Mouse (Mus musculus) testis, adult 2 months (tissue): ENCODE measurements around the gene Gm20683.

Experiments used
- CTCF ChIP-seq: fragments of 200-500 bp; IDR thresholded peaks from 2 replicates; pipeline ENCODE4 v1.5.1; 2012; ENCODE audit warnings: low read depth, mild to moderate bottlenecking, inconsistent platforms, low read length, moderate library complexity; ENCODE audit not compliant: control insufficient read depth, insufficient read depth, insufficient replicate concordance
- POLR2A ChIP-seq: fragments of 200-500 bp; IDR thresholded peaks from 2 replicates; pipeline ENCODE4 v1.6.1; 2012; ENCODE audit warnings: low read depth, mild to moderate bottlenecking, inconsistent platforms, low read length, moderate library complexity; ENCODE audit not compliant: control insufficient read depth

GRCm38 (mm10) chr17:25837076-25837410 is 4.5 kb downstream of the Gm20683 start, which contains the start of gene Rhbdl1:
- no peak for TF ChIP-seq CTCF
- TF ChIP-seq POLR2A = no peak
